Mouse (Mus musculus) ZHBTc4 (cell line): ENCODE results near the gene Them4.
"Not testable (repeated sequence)": the region's sequence is repeated elsewhere in the genome, so short reads cannot be mapped to it uniquely, and the experiment has no call there.

Experiments used
- DNase-seq: peaks from one replicate; pipeline ENCODE4 v3.0.0-alpha.2; 2011; ENCODE audit warnings: low read depth, low spot score

The Them4 gene

GRCm38 (mm10) chr3:94309633-94310363 lies at the start of gene Them4:
Gene Them4, plus strand, starts transcription at chr3:94310089.
- peak; percentile 98 for DNase-seq

GRCm38 (mm10) chr3:94260598-94260997 lies 49.3 kb upstream of the Them4 start:
- DNase-seq, result peak; percentile 49

- not testable (repeated sequence) for DNase-seq
These were observed 46.2 kb upstream of the Them4 start, which contains the start of gene Gm4778 for GRCm38 (mm10) chr3:94263736-94264135. Gene Gm4778, plus strand, starts transcription at chr3:94264036.

- DNase-seq, result peak; percentile 15
These were observed 33.9 kb upstream of the Them4 start for GRCm38 (mm10) chr3:94275991-94276390.

GRCm38 (mm10) chr3:94305457-94305856 lies 4.4 kb upstream of the Them4 start:
- DNase-seq, result no peak

GRCm38 (mm10) chr3:94306975-94307374 lies 2.9 kb upstream of the Them4 start:
- peak; percentile 61 for DNase-seq

GRCm38 (mm10) chr3:94310491-94310890 lies 602 bp downstream of the Them4 start:
- peak; percentile 6 for DNase-seq

GRCm38 (mm10) chr3:94310911-94311310 lies 1.0 kb downstream of the Them4 start:
- DNase-seq, result no peak

- no peak for DNase-seq
These were observed 1.5 kb downstream of the Them4 start for GRCm38 (mm10) chr3:94311376-94311775.

GRCm38 (mm10) chr3:94328681-94329080 lies 18.8 kb downstream of the Them4 start:
- DNase-seq, result peak; percentile 42

GRCm38 (mm10) chr3:94334442-94334841 lies 24.6 kb downstream of the Them4 start:
- no peak for DNase-seq

- DNase-seq, result no peak
These were observed 28.6 kb downstream of the Them4 start for GRCm38 (mm10) chr3:94338522-94338921.

GRCm38 (mm10) chr3:94341959-94342422 lies 32.1 kb downstream of the Them4 start, which contains the start of gene Them5:
Gene Them5, plus strand, starts transcription at chr3:94342099.
- peak; percentile 40 for DNase-seq

- no peak for DNase-seq
These were observed 32.7 kb downstream of the Them4 start for GRCm38 (mm10) chr3:94342552-94342951.

GRCm38 (mm10) chr3:94344182-94344581 lies 34.3 kb downstream of the Them4 start:
- no peak for DNase-seq

- DNase-seq, result no peak
These were observed 35.0 kb downstream of the Them4 start for GRCm38 (mm10) chr3:94344897-94345296.

- no peak for DNase-seq
These were observed 38.3 kb downstream of the Them4 start for GRCm38 (mm10) chr3:94348146-94348545.

GRCm38 (mm10) chr3:94360812-94361211 lies 50.9 kb downstream of the Them4 start:
- DNase-seq, result peak; percentile 69

- no peak for DNase-seq
These were observed 52.2 kb downstream of the Them4 start, which contains the start of gene C2cd4d for GRCm38 (mm10) chr3:94362138-94362537. Gene C2cd4d, plus strand, starts transcription at chr3:94362438.

GRCm38 (mm10) chr3:94363291-94364153 lies 53.6 kb downstream of the Them4 start:
- DNase-seq, result peak; percentile 56

GRCm38 (mm10) chr3:94364154-94364526 lies 54.3 kb downstream of the Them4 start:
- peak; percentile 40 for DNase-seq

GRCm38 (mm10) chr3:94366761-94367160 lies 56.9 kb downstream of the Them4 start:
- peak; percentile 86 for DNase-seq
